Mouse (Mus musculus): Measurements from ENCODE around the gene Syne4.

Syne4 gene

DNA sequence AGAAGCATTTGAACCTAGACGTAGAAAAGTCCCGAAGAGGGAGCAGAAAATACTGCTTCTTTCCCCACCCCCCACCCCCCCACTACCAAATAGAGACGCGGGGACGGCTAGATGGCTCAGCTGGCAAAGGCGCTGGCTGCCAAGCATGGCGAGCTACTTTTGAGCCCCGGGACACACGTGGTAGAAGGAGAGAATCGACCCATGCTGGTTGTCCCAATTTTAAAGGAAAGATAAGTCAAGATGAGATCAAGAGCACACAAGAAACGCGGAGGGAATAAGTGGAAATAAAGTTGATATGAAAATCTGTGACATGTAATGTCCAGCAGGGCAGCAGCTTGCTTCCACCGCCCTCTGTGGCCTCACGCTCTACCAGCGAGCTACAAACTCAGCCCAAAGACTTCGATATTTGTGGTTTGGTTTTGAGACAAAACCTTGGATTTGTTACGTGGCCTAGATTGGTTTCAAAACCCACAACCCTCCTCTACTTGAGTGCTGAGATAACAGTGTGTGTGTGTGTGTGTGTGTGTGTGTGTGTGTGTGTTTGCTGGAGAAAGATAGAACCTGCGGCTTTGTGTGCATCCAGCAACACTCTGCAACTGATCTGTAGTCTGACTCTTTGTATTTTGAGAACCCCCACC is 18.1 kb downstream of the Syne4 start:
- peak in 1 of 2 experiments; percentile 56 for DNase-seq

- peak; percentile 83 to 88 for DNase-seq
Measured at GRCm38 (mm10) chr7:30333436-30333835, 18.8 kb downstream of the Syne4 start.

GRCm38 (mm10) chr7:30334563-30334962 is 20.0 kb downstream of the Syne4 start:
- peak in 1 of 2 experiments; percentile 52 for DNase-seq

- no peak for DNase-seq
Measured at GRCm38 (mm10) chr7:30335688-30336087, 21.1 kb downstream of the Syne4 start.

- DNase-seq: peak; percentile 90 to 94
Measured at GRCm38 (mm10) chr7:30336384-30336783, 21.8 kb downstream of the Syne4 start.

DNA sequence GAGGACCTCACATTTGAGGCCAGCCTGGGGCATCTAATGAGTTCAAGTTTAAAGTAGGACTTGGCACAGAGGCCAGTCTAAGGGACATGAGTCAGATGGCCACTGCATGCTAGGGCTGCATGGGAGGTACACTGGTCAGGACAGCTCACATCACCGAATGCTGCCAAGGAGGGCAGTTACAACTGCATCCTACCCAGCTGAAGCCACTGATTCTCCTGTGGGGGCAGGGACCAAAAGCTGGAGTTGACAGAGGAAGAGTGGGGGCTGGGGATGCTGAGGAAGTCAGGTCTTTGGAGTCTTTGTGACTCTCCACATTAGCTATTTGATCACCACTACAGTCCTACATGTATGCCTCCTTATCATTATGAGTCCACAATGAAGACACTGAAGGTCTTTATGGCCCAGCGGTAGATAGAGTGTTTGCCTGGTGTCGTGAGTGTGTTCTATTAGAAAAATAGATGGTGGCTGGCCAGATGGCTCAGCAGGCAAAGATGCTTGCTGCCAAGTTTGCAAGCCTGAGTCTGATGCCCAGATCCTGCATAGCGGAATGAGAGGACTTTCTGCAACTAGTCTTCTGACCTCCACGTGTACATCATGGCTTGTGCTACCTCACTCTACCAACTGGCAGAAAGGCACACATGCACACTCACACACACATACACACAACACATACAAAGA is 25.0 kb downstream of the Syne4 start:
- peak; percentile 74 to 78 for DNase-seq

GRCm38 (mm10) chr7:30346635-30347379 is 32.2 kb downstream of the Syne4 start:
- peak; percentile 12 to 16 for DNase-seq

GRCm38 (mm10) chr7:30347828-30348227 is 33.2 kb downstream of the Syne4 start:
- DNase-seq: peak; percentile 79 to 93

GRCm38 (mm10) chr7:30353279-30353822 is 38.7 kb downstream of the Syne4 start:
- DNase-seq: peak; percentile 68 to 80

DNA sequence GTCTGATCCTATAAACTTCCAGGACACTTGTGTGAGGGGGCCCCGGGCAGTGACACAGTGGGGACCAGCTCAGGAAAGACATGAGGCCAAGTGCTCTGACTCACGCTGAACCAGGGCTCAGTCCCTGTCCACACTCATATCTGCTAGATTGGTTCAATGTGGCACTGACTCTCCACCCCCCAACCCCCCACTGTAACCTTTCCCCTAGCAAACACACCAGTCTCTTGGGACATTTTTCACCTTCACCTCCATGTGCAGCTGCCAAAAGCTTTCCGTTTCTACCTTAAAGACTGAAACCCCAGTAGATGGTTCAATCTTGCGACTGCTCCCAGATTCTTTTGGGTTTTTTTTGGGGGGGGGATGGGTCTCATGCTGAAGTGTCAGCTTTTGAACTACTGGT is 39.5 kb downstream of the Syne4 start:
- DNase-seq: peak in 1 of 2 experiments; percentile 8

- peak in 1 of 2 experiments; percentile 1 for DNase-seq
Measured at GRCm38 (mm10) chr7:30358378-30359186, 44.0 kb downstream of the Syne4 start.

- peak; percentile 14 to 19 for DNase-seq
Measured at GRCm38 (mm10) chr7:30359276-30359865, 44.8 kb downstream of the Syne4 start.

GRCm38 (mm10) chr7:30360028-30360427 is 45.4 kb downstream of the Syne4 start:
- peak in 1 of 2 experiments; percentile 10 for DNase-seq

GRCm38 (mm10) chr7:30362652-30363343 is 48.2 kb downstream of the Syne4 start, which contains the start of gene Lrfn3:
Gene Lrfn3 (minus strand): TSS chr7:30362772.
- DNase-seq: peak; percentile 75 to 84

DNA sequence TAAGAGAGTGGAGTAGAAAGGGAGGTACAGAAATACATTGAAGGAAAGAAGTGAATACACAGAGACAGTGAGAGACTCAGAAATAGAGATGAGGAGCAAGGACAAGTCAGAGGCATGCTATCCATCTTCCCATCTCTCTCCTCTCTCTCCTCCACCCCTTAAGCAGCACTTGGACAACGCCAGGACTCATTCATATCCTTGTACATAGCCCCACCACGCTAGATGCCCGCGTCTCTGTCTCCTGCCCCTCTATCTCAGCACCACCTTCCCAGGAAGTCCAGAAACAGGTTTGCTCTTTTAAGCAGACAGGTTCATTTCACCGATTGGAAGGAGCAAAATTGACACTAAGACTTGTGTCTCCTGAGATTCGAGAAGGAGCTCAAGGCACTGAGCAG is 48.7 kb downstream of the Syne4 start:
- DNase-seq: peak; percentile 11 to 39

- peak in 1 of 2 experiments; percentile 0 for DNase-seq
Measured at GRCm38 (mm10) chr7:30367466-30367865, 52.9 kb downstream of the Syne4 start.

Data from cerebellum, adult 18-20 months (tissue).